Mouse (Mus musculus): ENCODE results near the gene Rraga.

The Rraga gene

DNA sequence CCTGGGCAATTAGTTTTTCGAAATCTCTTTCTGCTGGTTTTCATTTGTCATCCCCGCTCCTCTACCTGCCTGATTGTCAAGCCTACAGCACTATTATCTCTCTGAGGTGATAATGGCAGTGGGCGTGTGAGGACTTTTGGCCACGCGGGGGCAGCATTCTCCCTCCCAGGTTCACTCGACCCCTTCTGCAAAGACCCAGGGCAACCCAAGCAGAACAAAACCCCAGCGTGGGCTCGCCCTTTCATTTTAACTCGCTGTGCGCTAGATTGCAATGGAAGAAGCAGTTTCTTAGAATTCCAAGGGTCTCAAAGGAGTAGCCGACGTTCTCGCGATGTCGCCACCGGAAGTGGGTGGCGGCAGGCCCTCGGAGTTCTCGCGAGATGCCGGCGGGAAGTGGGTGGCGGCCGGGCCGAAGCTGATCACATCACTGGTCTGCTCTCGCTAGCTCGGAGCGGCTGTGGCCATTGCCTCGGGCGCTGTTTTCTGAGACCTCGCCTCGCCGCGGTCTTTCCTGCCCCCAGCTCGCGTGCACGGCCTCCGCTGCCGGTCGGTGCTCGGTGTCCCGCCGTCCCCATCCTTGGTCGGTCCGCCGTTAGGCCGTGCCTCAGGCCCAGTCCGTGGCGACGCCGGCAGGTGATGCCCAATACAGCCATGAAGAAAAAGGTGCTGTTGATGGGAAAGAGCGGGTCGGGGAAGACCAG lies at the start of gene Rraga:
Gene Rraga, plus strand, starts transcription at position 386 of the 701 bp plus-strand sequence.
- DNase-seq = peak; percentile 97

DNA sequence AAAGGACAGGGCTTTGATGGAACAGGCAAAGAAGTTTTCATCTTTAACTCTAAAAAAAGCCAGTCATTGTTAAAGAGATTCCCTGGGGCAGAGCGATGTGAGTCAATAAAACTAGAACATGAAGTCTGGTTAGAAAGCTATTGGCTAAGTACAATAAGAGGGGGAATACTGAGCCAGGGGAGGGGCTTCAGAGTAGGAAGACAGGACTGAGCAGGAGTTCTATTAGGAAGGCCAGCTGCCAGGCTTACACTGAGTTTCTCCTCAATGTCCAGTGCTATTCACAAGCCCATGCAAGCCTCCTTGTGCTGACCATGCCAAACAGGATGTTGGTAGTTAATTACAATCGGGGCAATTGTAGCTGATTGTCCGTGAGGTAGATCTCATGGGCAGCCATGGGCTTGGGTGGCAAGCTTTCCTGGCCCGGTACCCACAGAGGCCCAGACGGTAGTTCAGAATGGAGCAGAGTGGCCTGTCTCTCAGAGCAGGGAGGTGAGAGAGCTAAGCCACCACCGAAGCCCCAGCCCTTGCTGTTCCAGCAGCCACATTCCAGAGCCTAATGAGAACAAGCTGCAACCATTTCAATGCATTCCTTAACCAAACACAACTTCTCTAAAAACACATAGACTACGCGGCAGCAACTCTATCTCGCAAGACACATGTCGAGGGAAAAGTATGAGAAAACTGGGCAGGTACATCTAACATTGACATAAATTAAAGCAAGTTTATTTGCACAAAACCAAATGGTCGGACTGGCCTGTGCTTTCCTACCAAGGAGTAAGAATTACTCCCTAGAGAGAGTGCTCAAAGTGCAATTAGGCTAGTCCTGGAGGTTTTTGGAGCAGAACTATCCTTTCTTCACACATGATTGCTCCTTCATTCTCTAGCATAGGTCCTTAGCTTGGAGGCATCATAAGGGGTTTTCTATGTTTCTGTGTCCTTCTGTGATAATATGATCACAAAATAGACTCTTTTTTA lies 48.0 kb upstream of the Rraga start:
- peak; percentile 18 for DNase-seq

DNA sequence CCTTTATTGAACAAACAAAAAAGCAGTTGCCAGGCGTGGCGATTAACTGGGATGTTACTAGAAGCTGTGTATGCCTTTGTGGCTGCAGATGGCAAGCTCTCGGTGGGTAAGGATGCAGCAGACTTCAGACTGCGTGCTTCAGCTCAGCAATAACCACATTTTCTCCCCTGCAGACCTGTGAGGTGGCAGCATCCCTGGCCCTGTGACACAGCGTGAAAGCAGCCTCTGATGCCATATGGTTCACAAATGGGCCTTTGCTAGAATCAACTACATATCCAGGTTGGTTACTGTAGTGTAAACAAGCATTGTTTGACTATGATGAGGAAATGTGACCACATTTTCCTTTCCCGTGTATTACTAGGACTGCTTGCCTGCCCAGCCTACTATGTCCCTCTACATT lies 46.3 kb upstream of the Rraga start:
- no peak for DNase-seq

DNA sequence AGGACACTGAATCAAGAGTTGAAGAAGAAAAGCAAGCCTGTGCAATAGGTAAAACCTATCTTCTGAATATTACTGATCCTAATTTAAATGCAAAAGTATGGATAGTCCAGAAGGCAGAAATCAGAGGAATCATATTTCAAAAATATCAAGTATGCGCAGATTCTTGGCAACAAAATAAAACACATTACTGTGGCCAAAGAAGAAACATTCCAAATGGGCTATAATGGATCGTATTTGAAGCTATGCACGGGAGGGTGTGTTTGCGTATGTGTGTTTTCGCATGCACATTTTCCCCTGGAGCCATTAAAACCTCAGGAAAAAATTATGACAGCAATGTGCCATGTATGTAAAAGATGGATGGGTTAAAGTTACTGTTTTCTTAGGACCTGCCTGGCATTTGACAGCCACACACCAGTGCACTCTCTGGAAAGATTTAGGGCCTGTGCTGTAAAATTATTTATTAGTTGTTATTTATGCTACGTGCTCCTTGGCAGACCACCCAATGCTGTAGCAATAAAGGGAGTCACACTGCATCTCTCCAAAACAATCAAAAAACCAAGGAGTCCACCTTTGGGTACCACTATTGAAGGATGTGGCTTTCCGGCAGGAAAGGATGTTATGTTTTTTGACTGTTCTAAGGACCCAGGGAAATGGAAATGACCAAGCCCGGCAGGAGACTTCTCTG lies 41.9 kb upstream of the Rraga start:
- DNase-seq = no peak

DNA sequence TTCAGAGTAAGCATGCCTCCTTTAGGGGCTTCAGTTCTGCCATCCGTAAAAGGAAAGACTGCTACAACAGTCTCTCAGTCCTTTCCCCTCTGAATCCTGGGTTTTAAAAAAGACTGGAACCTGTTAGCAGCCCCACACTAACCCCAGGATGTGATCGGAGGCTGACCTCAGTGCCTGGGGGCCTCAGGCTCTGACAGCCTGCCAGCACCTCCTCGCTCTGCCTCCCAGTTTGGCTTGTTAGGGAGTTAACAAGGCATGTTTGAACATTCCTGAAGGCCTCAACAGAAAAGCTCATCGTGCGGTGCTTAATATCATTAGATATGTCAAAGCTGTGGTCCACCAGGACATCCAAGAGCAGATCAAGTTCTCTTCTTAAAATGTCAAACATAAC lies 41.4 kb upstream of the Rraga start:
- DNase-seq = no peak

DNA sequence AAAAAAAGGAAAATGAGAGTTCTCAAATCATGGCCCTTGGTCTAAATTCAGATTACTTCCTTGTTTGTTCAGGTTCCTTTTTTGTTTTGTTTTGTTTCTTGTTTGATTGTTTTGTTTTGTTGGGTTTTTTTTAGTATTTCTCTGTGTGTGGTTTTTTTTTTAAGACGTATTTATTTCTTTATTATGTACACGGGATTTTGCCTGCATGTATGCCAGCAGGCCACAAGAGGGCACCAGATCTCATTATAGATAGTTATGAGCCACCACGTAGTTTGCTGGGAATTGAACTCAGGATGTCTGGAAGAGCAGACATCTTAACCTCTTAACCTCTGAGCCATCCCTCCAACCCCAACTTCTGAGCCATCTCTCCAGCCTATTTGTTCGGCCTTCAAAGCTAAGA lies 37.5 kb upstream of the Rraga start:
- peak; percentile 56 for DNase-seq

DNA sequence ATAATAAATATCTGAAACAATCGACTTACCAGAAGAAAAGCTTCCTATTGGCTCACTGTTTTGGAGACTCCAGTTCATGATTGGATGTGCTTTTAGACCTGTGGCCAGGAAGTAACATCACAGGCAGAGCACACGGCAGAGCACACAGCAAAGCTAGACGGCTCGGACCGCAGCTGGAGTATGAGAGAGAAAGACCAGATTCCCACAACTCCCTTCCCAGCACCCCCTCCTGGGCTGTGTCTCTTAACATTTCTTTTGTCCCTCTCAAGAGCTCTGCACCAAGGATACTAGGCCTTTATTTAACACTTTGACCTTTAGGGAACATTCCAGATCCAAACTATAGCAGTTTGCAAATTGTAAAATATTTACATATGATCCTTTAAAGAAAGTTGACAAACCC lies 36.5 kb upstream of the Rraga start:
- no peak for DNase-seq

DNA sequence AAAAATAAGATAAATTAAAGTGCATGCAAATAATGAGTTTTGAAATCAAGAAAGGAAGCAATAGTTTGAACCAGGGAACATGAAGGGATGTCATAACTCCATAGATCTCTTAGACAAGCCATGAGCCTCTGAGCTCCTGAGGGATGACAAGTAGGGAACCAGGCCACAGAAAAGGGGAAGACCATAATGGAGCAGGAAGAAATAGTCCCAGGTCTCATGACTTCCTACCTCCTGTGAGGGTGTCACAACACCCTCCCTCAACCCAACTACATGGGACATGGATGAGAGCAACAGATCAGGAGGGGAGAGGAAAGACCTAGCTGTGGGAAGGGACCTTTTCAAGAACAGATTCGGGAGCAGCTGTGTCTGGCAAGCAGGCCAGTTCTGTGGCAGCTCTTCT lies 33.9 kb upstream of the Rraga start:
- no peak for DNase-seq

DNA sequence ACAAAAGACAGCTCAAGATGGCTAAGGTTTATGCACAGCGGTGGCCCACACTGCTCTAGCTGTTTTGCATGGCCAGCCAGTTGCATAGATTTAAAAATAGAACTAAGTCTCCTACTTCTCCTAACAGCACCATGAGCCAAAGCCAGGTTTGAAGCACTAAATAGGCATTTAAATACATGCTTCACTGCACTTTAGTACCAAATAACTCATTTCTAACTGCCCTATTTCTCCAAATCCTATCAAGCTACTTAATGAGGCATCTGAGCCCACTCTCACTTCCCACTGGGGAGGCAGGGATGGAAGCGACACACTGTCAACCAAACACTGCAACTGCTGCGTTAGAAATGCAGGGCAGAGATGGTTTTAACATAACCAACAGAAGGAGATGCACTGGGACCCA lies 31.5 kb upstream of the Rraga start:
- DNase-seq = peak; percentile 25

DNA sequence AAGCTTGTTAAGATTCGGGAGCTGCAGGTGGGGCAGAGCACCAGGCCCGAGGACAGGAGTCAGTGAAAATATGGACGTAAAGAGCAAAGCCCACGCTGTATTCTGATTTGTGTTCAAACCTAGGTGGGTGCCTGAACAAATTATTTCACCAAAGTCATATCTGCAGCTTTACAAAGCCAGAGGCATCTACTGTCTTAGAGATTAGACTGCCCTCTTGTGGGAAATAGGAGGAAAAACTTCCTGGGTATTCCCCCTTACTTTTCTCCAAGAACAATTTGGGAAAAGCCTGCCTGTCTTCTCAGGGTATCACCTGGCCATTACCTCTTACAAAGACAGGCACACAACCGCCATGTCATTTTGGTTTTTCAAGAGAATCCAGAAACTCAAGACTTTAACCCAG lies 29.9 kb upstream of the Rraga start:
- peak; percentile 56 for DNase-seq

DNA sequence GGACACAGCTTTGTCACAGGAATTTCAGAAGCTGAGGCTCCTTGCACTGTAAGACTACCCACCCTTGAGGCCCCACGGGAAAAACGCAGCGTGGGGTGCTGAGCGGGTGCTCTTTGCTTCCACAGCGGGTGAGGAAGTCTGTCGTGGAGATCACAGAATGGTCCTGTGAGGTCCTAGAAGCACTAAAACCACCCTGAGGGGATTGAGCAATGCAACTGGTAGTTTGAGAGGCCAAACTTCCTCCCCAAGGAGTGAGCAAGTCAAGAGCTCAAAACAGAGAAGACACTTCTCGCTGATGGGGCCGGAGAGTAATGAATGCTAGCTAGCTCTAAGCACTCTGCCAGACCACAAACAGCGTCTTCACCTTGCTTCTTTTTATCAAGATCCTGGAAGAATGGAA lies 27.1 kb upstream of the Rraga start:
- no peak for DNase-seq

DNA sequence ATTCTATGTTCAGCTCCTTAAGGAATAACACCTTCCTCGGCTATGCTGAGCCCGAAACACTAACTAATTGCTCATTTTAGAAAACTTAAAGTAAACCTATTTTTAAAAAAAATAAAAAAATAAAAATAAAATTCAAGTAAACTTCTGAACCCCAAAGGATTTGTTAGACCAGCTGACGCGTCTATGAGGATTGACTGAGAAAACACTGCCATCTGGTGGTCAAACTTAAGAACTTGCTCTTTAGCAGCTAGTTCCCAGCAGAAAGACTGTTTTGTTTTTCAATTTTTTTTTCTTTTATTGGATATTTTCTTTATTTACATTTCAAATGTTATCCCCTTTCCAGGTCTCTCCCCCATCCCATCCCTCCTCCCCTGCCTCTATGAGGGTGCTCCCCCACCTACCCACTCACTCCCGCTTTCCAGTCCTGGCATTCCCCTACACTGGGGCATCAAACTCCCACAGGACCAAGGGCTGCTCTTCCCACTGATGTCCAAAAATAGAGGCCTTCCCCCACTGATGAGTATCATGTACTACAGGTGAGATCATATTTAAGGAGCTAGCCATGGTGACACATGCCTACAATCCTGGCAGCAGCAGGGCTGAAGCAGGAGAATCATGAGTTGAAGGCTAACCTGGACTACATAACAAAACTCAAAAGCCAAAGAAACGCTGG lies 20.3 kb upstream of the Rraga start:
- peak; percentile 64 for DNase-seq

DNA sequence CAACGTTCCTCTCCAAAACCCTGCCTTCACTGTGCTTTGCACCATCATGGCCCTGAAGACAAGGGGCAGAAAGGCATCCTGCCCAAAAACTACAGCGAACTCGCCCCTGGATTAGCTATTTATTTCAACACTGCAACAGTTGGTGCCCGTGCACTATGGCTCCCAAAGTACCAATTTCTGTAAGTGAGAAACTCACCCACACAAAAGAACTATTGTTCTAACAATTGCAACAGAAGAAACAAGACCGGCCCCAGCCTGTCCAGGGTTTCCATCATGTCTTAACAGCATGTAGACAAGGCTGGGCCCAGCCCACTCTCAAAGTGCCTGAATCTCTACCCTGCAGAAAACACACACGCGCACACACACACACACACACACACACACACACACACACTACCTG lies 18.1 kb upstream of the Rraga start:
- no peak for DNase-seq

DNA sequence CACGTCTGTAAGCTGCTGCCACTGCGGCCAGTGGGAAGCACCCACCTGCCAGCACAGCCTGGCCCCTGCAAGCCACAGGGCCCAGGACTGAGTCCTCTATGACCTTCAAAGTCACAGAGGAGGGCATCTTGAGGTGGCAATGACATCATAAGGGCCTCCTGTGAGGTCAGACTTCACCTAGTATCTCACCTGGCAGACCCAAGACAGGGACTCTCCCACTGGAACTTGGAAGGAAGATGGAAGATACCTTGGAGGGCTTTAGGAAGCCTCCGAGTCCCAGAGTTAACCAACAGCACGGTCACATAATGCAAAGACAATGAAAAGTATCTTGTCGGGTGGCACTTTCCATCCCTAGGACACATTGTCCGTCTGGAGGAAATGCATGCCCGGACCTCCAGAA lies 17.2 kb upstream of the Rraga start, which contains the start of gene Saxo1:
Gene Saxo1, minus strand, starts transcription at position 101 of the 400 bp plus-strand sequence.
- no peak for DNase-seq

DNA sequence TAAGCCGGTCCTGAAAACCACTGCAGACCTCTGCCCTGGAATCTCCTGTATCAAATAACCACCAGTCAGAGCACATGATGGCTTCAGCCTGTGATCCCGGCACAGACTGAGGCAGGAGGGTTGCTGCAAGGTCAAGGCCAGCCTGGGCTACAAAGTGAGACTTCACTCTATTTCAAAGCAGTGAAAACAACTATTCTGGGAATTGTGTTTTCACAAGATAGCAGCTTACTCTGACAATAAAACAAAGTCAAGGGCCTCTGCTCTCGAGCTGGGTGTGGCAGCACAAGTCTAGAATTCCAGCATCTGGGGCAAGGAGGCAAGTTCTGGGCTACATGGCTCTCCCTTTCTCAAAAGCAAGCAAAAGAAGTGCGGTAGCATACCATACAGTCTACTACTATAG lies 16.5 kb upstream of the Rraga start:
- DNase-seq = no peak

DNA sequence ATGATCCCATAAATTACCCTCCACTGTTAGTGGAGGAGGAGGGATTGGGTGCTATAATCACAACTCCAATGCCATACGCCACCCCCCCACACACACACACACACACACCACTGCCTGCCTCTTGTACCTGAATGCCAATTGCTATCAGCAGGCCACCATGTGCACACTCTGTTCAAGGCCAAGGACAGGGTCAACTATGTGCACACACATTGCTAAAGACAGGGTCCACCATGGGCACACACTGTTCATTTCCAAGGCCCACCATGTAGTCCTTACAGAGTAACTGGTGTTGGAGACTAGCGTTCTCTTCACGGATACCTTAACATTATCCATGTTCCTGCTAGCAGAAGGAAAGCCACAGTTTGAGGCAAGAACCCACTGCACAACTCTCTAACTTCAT lies 14.4 kb upstream of the Rraga start:
- peak; percentile 44 for DNase-seq

DNA sequence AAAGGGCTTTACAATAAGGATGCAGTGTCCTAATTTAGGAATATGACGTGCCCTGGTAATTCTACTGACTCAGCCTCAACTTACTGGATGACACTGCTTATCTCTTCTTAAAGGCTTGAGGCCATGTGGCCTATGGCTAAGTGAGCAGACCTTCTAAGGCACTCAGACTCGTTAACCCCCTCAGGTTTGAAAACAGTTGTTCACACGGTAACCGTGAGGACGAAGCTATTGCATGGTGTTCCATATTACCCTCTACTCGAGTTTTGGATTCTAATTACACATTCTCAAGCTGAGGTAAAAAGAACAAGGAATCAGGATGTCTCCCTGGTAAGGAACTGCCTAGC lies 557 bp upstream of the Rraga start:
- DNase-seq = no peak

DNA sequence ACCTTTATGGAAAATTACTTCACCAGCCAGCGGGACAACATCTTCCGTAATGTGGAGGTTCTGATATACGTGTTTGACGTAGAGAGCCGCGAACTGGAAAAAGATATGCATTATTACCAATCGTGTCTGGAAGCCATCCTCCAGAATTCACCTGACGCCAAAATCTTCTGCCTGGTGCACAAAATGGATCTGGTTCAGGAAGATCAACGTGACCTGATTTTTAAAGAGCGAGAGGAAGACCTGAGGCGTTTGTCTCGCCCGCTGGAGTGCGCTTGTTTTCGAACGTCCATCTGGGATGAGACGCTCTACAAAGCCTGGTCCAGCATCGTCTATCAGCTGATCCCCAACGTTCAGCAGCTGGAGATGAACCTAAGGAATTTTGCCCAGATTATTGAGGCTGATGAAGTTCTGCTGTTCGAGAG lies 663 bp downstream of the Rraga start:
- peak; percentile 61 for DNase-seq

DNA sequence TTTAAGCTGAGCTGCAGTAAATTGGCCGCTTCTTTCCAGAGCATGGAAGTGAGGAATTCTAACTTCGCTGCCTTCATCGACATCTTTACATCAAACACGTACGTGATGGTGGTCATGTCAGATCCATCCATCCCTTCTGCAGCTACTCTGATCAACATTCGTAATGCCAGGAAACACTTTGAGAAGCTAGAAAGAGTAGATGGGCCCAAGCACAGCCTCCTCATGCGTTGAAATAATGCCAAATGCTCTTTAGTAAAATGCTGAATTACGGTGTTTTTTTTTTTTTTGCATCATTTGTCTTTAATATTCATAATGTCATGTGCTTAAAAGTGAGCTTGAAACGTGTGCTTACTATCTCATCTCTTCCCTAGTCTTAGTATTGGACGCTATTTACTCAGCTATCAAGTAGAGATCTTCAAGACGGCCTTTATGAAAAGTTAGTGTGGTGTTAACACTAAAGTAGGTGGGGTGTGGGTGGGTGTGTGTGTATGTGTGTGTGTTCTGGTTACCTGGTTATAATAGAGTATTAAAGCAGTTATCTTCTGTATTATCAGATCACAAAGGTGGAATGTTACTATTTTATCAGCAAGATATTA lies 1.3 kb downstream of the Rraga start:
- no peak for DNase-seq

DNA sequence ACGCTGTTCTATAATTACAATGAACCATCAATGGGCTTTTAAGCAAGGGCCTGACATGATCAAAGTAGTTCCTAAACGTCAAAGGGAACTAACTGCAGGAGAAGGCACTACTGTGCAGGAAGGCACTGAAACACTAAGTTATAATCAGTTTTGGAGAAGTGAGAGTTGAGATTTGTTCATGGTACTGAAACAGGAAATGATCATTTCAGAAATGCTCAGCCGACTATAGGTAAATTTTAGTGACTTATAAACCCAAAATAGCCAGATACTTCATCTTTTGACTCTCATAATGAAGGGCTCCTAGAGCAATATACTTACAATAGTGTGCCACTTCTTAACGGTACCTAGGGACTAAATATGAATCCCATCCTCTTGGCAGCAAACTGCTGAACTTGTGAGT lies 4.6 kb downstream of the Rraga start:
- no peak for DNase-seq

DNA sequence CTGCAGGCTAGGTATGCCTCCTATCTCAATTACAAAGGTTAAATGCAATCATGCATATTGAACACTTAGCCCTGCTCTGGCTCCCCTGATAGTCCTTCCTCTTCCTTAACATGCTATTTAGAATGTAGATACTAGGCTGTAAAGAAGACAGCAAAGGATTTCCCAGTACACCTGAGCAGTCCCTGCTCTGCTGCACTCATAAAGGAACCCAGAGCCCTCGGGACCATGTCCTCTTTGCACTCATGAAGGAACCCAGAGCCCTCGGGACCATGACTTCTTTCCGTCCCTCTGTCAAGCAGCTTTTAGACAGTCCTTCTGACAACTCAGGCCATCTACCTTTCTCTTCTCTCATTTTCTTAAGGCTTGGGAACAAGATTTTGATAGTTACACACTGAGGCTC lies 5.1 kb downstream of the Rraga start:
- no peak for DNase-seq

DNA sequence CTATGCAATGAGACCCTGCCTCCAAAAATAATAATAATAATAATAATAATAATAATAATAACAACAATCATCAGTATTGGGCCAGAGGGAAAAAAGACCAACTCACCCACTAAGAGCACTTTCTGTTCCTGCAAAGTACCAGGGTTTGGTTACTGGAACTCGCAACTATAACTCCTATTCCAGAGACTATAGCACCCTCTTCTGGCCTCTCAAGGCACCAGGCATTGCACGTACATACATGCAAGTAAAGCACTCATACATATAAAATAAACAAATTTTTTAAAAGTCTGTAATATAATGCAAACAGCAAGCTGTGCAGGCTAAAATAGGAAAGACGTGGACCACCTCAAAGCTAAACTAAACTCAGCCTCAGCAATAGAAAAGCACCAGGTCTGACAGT lies 12.8 kb downstream of the Rraga start:
- DNase-seq = no peak

DNA sequence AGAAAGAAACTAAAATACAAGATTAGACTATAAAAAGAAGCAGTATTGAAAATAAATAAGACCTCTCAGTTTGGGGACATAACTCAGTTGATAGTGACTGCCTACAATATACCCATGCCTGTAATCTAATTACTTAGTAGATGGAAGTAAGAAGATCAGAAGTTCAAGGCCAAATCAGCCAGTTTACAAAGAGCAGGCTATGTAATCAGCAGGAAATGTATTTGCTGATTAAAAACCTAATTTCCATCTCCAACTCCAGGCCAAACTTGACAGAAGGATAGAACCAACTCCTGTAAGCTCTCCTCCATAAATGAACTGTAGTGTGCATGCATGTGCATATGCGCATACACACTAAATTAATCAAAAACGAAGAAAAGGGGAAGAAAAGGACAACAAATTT lies 15.8 kb downstream of the Rraga start:
- DNase-seq = no peak

All from retina, postnatal 1 day (tissue).